In the genomic region with DNA sequence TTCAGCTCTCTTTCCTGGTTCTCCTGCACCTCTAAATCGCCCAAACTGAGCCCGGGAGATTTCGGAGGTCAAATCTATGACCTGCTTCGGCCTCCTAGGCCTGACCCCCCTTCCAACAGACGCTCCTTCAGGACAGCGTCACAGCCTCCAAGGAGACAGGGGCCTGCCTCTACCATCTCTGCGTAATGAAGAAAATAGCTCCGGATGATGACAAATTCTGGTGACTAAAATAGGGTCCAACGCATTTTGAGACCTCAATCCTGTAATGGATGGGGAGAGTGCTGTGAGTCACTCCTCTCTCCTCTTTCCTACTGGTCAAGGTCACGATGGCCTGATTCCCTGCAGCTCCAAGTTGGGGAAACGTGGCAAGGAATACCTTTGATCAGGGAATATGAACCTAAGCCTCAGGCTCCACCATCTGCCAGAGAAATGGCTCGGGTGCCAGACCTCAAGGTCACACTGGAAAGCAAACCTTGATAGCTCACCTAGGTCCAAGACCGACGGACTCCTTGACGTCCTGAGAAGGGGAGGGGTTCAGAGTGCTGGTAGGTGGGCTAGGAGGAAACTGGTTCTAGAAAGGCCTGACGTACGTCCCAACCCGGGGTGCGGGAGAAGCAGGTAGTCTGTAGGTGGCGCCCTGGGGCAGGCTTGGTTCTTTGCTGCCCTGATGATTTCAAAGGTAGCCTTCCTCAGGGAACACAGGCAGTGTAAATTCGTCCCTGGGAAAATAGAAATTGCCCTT, we compare ENCODE assay signal across 8 mouse cellular contexts. TPM values are rescaled to one million over a fixed set of nuclear protein-coding genes. Genes with fewer than 3 reads are reported as not detected.
DNase-seq lines count a peak whose midpoint lies in the region; ATAC-seq and TF ChIP-seq lines count a peak whose summit lies in the region.

No protein-coding gene starts in this region.

- no peaks in the 10 kb centered on the region for H3K27me3 ChIP-seq in embryonic facial prominence, embryonic 15.5 days
- H3K27me3 ChIP-seq in kidney, embryonic 14.5 days (ENCODE audit: control insufficient read depth, insufficient read depth, low read length) = no peaks in the 10 kb centered on the region
- H3K27me3 ChIP-seq in limb, embryonic 14.5 days (ENCODE audit: control insufficient read depth, insufficient read depth, low read length) = no peaks in the 10 kb centered on the region
- no peaks in the 10 kb centered on the region for H3K27me3 ChIP-seq in midbrain, embryonic 16.5 days (ENCODE audit: control insufficient read depth, insufficient read depth, low read depth, low read length)

- H3K4me1 ChIP-seq in bone marrow, adult 2 months (ENCODE audit: control insufficient read depth, insufficient read depth, low read length) = no peaks in the 10 kb centered on the region; the same call in 1 of the 2 replicates
- peaks cover 19% of the 10 kb centered on the region for H3K4me1 ChIP-seq in embryonic facial prominence, embryonic 15.5 days
- H3K4me1 ChIP-seq in kidney, embryonic 14.5 days (ENCODE audit: control insufficient read depth, insufficient read depth, low read length) = peaks cover 7% of the 10 kb centered on the region; the same call in 1 of the 2 replicates
- H3K4me1 ChIP-seq in limb, embryonic 14.5 days (ENCODE audit: control insufficient read depth, insufficient read depth, low read length) = peaks cover 6% of the 10 kb centered on the region; the same call in 1 of the 2 replicates
- H3K4me1 ChIP-seq in midbrain, embryonic 16.5 days (ENCODE audit: control insufficient read depth, insufficient read depth, low read length) = peaks cover 20% of the 10 kb centered on the region

- H3K27ac ChIP-seq in bone marrow, adult 2 months (ENCODE audit: control insufficient read depth, insufficient read depth, low read depth, low read length, poor library complexity) = peak overlapping the region; percentile 49
- H3K27ac ChIP-seq in embryonic facial prominence, embryonic 15.5 days (replicated peaks) = peak overlapping the region; percentile 83
- peak overlapping the region; percentile 65; the same call in 1 of the 2 replicates for H3K27ac ChIP-seq in kidney, embryonic 14.5 days (ENCODE audit: low read depth, low read length)
- H3K27ac ChIP-seq in limb, embryonic 14.5 days (replicated peaks; ENCODE audit: low read depth, low read length) = peak overlapping the region; percentile 85
- peak overlapping the region; percentile 81 for H3K27ac ChIP-seq in midbrain, embryonic 16.5 days (ENCODE audit: low read length)

- no peaks in the 10 kb centered on the region for H3K9me3 ChIP-seq in embryonic facial prominence, embryonic 15.5 days (replicated peaks)
- no peaks in the 10 kb centered on the region for H3K9me3 ChIP-seq in kidney, embryonic 14.5 days (ENCODE audit: control insufficient read depth, low read length)
- H3K9me3 ChIP-seq in limb, embryonic 14.5 days (ENCODE audit: control insufficient read depth, low read length) = no peaks in the 10 kb centered on the region
- H3K9me3 ChIP-seq in midbrain, embryonic 16.5 days (replicated peaks; ENCODE audit: control insufficient read depth, low read length, poor library complexity, severe bottlenecking) = no peaks in the 10 kb centered on the region

- WGBS in bone marrow, adult 2 months = under 1% methylated on average over 21 of the region's 21 CpGs
- 4% methylated on average over 21 of the region's 21 CpGs for WGBS in embryonic facial prominence, embryonic 15.5 days
- WGBS in kidney, embryonic 14.5 days = 4% methylated on average over 21 of the region's 21 CpGs
- 3% methylated on average over 21 of the region's 21 CpGs for WGBS in limb, embryonic 14.5 days
- 5% methylated on average over 21 of the region's 21 CpGs for WGBS in midbrain, embryonic 16.5 days

- H3K9ac ChIP-seq in embryonic facial prominence, embryonic 15.5 days = peak overlapping the region; percentile 48
- H3K9ac ChIP-seq in kidney, embryonic 14.5 days (ENCODE audit: low read depth, low read length) = peak overlapping the region; percentile 84
- H3K9ac ChIP-seq in limb, embryonic 14.5 days (ENCODE audit: low read depth, low read length, severe bottlenecking) = peak overlapping the region; percentile 88
- H3K9ac ChIP-seq in midbrain, embryonic 16.5 days (ENCODE audit: low read depth, low read length) = peak overlapping the region; percentile 86

- peak; percentile 78 for TF ChIP-seq CTCF in bone marrow, adult 2 months (IDR thresholded peaks at IDR 0.05; ENCODE audit: control insufficient read depth, insufficient read depth, low read length)

- peak overlapping the region; percentile 83 for H3K4me2 ChIP-seq in embryonic facial prominence, embryonic 15.5 days (replicated peaks)
- H3K4me2 ChIP-seq in kidney, embryonic 14.5 days (replicated peaks; ENCODE audit: low read depth, low read length) = peak overlapping the region; percentile 59
- H3K4me2 ChIP-seq in limb, embryonic 14.5 days (replicated peaks; ENCODE audit: low read depth, low read length, severe bottlenecking) = peak overlapping the region; percentile 88
- H3K4me2 ChIP-seq in midbrain, embryonic 16.5 days (ENCODE audit: low read length) = peak overlapping the region; percentile 81

- H3K4me3 ChIP-seq in bone marrow, adult 2 months (replicated peaks; ENCODE audit: control insufficient read depth, low read depth, low read length) = peak overlapping the region; percentile 78
- H3K4me3 ChIP-seq in embryonic facial prominence, embryonic 15.5 days (replicated peaks) = peak overlapping the region; percentile 89
- peak overlapping the region; percentile 86 for H3K4me3 ChIP-seq in kidney, embryonic 14.5 days (ENCODE audit: low read length)
- H3K4me3 ChIP-seq in limb, embryonic 14.5 days (replicated peaks; ENCODE audit: low read length) = peak overlapping the region; percentile 94
- peak overlapping the region; percentile 74 for H3K4me3 ChIP-seq in midbrain, embryonic 16.5 days (ENCODE audit: low read depth, low read length)

- peak; percentile 85 to 87 for DNase-seq in B cell, adult 2 months
- peak; percentile 66 to 80 for DNase-seq in heart, adult 9 months (ENCODE audit: low spot score in 2 of 2)
- peak; percentile 73 for DNase-seq in limb, embryonic 14.5 days (ENCODE audit: low spot score)
- DNase-seq in spleen, postnatal 10 days (ENCODE audit: low spot score in 2 of 2) = peak; percentile 88 to 91

- TF ChIP-seq POLR2A in bone marrow, adult 2 months (IDR thresholded peaks at IDR 0.05; ENCODE audit: borderline replicate concordance, control insufficient read depth, low read depth, low read length) = no peak
- no peak for TF ChIP-seq POLR2A in limb, embryonic 14.5 days (IDR thresholded peaks at IDR 0.05; ENCODE audit: borderline replicate concordance, extremely low read depth, insufficient read depth, insufficient read length)

- peak; percentile 48 for ATAC-seq in embryonic facial prominence, embryonic 15.5 days (ENCODE audit: insufficient number of reproducible peaks, low FRiP score, low TSS enrichment, low read depth)
- peak; percentile 60 for ATAC-seq in kidney, embryonic 14.5 days (ENCODE audit: low FRiP score, low TSS enrichment)
- ATAC-seq in limb, embryonic 14.5 days (ENCODE audit: low FRiP score, low read depth) = peak; percentile 27
- ATAC-seq in midbrain, embryonic 16.5 days = peak; percentile 63

- peaks cover 7% of the 10 kb centered on the region; the same call in 1 of the 2 replicates for H3K36me3 ChIP-seq in embryonic facial prominence, embryonic 15.5 days
- peaks cover 20% of the 10 kb centered on the region for H3K36me3 ChIP-seq in kidney, embryonic 14.5 days (ENCODE audit: control insufficient read depth, insufficient read depth, low read length)
- peaks cover 21% of the 10 kb centered on the region for H3K36me3 ChIP-seq in limb, embryonic 14.5 days (ENCODE audit: control insufficient read depth, insufficient read depth, low read length)
- H3K36me3 ChIP-seq in midbrain, embryonic 16.5 days (ENCODE audit: control insufficient read depth, insufficient read depth, low read length) = peaks cover 6% of the 10 kb centered on the region

RNA-seq across cellular contexts. Expression of gene Pex5, which starts 0.7 kb away (rescaled TPM):
- polyA plus RNA-seq in bone marrow, adult 2 months (2011; ENCODE audit: insufficient read depth, insufficient read length, low replicate concordance, missing spikeins) = 11.0 and 16.6 TPM in 2 replicates
- 48.8 and 49.0 TPM in 2 replicates for polyA plus RNA-seq in embryonic facial prominence, embryonic 15.5 days (2015; fragmentation: Nextera tagmentation; extraction: Ambion mirVana)
- 26.8 and 35.3 TPM in 2 replicates for polyA plus RNA-seq in kidney, embryonic 14.5 days (2014; fragmentation: Nextera tagmentation; extraction: Ambion mirVana)
- polyA plus RNA-seq in limb, embryonic 14.5 days (2012; rRNA removed) = 53.9 and 60.7 TPM in 2 replicates
- 34.7 and 43.3 TPM in 2 replicates for polyA plus RNA-seq in limb, embryonic 14.5 days (2014; fragmentation: Nextera tagmentation; extraction: Ambion mirVana)
- 75.5 and 77.7 TPM in 2 replicates for polyA plus RNA-seq in midbrain, embryonic 16.5 days (2015; fragmentation: Nextera tagmentation; extraction: Ambion mirVana)

RNA-seq across cellular contexts. Expression of gene Clstn3, which starts 49.1 kb away (rescaled TPM):
- 4.6 and 5.3 TPM in 2 replicates for polyA plus RNA-seq in bone marrow, adult 2 months (2011; ENCODE audit: insufficient read depth, insufficient read length, low replicate concordance, missing spikeins)
- 8.2 and 9.0 TPM in 2 replicates for polyA plus RNA-seq in embryonic facial prominence, embryonic 15.5 days (2015; fragmentation: Nextera tagmentation; extraction: Ambion mirVana)
- polyA plus RNA-seq in kidney, embryonic 14.5 days (2014; fragmentation: Nextera tagmentation; extraction: Ambion mirVana) = 2.8 TPM in 2 replicates
- polyA plus RNA-seq in limb, embryonic 14.5 days (2012; rRNA removed) = 11.2 and 16.3 TPM in 2 replicates
- 5.1 and 6.4 TPM in 2 replicates for polyA plus RNA-seq in limb, embryonic 14.5 days (2014; fragmentation: Nextera tagmentation; extraction: Ambion mirVana)
- polyA plus RNA-seq in midbrain, embryonic 16.5 days (2015; fragmentation: Nextera tagmentation; extraction: Ambion mirVana) = 151 and 183 TPM in 2 replicates

Comparison
In these comparisons a context has a peak if more than half of its experiments do, and no peak if none do; other contexts are left out.
1. Peak in every context shown above with its lines: DNase-seq, ATAC-seq, H3K4me3 ChIP-seq and H3K27ac ChIP-seq.